Mouse (Mus musculus): Measurements from ENCODE around the gene Arhgap28.

Arhgap28 gene

DNA sequence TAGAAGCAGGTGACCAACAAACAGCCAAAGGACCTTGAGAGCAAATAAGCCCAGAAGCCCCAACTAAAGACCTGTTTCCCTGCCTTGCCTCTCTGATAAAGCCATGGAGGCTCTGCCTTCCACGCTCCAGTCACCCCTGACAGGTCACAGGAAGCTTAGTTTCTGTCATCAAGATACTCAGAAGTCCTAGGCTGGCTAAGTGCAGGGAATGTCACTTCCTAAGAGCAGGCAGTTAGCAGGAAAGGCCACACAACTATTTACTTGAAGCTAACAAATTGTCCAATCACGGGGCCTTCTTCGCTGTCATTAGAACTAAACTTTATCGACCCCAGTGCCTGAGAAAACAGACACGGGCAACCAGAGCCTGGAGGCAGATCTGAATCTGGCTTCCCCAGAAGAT is 14.2 kb downstream of the Arhgap28 start:
- no peak for DNase-seq (ENCODE audit: low spot score in 2 of 2)

DNA sequence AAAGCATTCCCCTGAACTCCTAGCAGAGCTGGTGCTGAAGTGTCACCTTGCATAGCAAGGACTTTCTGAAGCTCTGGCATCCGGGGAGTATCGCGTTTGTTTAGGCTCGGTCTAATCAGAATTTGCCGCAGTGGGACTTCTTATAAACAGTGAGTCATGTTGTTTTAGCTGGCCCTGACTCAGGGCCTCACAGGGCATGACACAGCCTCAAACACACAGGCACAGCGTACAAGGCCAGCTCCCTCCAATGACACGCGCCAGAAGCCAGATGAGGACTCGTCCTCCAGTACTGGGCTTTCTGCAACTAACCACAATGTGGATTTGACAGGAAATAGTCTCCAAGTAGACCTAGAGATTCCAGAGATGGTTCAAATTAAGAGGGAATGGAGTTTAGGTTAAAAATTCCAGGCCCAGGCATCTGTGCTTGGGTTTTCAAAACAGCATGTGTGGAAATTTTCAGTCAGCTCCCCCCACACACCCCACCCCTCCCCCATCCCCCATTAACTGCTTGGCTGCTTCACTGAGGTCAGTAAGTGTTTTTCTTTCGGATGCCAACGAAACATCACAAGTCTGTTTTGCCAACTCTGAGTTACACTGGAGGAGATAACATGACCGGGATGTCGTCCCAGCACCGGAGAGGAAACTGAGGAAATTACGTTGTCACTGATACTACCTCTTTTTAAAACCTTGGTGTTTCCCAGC is 14.8 kb downstream of the Arhgap28 start:
- no peak for DNase-seq (ENCODE audit: low spot score in 2 of 2)

DNA sequence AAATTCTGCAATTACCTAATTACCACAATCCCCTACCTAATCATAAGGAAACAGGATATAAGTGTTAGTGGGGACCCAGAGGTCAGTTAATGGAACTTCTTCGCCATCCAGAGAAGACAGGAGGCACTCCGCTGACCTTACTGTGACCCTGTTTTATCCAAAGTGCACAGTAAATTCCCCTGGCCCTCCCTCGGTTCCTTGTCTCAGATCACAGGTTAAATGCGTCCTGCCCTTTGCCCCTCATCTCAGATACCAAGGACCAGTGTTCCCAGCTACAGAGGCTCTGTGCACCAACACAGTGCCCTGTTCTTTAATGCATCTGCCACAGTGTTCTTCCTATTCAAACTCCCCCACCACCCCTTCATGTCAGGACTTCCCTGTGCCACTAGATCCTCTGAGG is 18.4 kb downstream of the Arhgap28 start:
- no peak for DNase-seq (ENCODE audit: low spot score in 2 of 2)

GRCm38 (mm10) chr17:67980573-67980972 is 23.3 kb downstream of the Arhgap28 start:
- DNase-seq (ENCODE audit: low spot score in 2 of 2): no peak

DNA sequence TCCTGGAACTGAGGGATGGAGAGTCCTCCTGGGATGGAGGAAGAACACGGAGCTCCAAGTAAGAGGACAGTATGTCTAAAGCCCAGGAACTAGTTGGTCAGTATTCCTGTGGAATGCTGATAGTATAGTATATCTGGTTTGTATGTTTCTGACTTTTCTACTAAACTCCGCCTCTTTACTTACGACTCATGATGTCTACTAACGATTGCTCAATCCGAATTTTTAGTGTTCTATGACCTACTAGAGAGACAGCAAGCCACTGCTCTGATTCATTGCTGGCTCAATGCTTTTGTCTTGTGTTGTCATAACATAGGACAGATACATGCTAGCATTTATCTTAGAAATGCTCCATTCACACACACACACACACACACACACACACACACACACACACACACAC is 24.7 kb downstream of the Arhgap28 start:
- no peak for DNase-seq (ENCODE audit: low spot score in 2 of 2)

DNA sequence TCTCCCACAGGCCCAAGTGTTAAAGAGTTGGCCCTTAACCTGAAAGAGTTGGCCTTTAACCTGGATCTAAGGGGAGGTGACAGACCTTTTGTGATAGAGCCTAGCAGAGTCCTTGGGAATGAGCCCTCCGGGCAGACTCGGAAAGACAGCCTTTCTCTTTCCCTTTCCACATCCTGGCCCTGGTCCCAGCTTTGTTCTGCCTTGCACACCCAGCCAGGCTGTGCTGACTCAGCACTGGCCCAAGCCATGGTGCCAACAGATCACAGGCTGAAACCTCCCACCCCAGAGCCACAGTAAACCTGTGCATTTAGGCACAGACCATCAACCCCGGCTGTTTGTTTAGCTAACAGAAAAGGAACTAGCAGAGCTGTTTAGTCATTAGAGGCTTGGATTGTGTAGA is 25.1 kb downstream of the Arhgap28 start:
- DNase-seq (ENCODE audit: low spot score in 2 of 2): no peak

- no peak for DNase-seq (ENCODE audit: low spot score in 2 of 2)
Measured at GRCm38 (mm10) chr17:67976465-67976864, 27.5 kb downstream of the Arhgap28 start.

DNA sequence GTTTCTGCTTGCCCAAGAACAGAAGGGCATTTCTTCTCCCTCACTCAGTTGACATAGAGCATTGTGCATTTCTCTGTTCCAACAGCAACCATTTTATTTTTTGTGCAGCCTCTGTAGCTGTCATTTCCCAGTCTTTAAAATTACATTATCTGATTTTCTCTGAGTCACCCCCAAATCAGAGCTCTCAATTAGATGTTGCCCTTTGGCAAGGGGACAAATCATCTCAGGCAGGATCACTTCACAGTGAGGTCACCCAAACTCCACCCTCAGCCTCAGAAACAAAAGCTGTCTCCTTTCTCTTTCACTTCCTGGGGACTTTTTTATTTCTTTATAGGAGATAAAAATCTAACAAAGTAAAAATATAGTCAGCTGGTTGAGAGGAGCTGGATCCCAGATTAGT is 27.9 kb downstream of the Arhgap28 start:
- DNase-seq (ENCODE audit: low spot score in 2 of 2): no peak

DNA sequence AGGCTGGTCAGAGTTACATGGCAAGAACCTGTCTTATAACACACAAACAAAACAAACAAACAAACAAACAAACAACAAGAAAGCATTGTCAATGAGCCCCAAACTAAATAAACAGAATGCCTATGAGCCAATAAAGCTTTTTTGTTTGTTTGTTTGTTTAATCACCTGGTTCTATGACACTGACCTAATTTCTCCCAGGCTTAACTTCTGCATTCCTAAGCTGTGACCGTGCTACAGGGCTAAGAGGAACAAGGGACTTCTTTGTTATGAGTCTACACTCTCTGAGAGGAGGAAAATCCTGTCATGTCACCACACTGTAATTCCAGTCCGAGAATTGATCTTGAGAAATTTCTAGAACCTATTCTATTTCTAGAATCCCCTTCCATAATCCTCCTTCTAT is 29.2 kb downstream of the Arhgap28 start:
- DNase-seq (ENCODE audit: low spot score in 2 of 2): no peak

DNA sequence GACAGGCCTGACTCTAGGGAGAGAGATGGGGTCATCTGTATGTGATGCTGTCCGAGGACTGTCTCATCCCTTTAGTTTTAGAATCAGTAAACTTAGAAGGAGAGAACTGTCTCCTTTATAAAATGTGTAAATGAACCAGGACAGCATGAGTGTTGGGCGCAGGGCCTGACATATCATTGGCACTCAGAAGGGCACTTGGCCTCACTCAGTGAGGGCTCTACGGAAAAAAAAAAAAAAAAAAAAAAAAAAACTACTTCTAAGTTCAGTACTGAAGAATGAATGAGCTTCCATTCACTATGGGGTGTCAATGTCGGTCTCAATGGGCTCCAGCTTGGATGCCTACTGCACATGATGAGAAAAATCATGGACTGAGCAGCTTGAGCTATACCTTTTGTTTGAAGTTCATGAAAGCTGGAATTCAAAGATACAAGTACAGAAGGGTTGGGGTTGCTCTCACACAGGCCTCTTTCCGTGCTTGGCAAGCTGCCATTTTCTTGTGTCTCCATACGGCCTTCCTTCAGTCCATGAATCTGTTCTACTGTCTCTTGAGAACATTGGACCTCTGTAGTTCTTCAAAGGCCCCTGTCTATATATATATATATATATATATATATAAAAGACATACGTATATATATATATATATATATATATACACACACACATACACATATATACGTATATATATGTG is 36.9 kb downstream of the Arhgap28 start:
- no peak for DNase-seq (ENCODE audit: low spot score in 2 of 2)

- no peak for DNase-seq (ENCODE audit: low spot score in 2 of 2)
Measured at GRCm38 (mm10) chr17:67962858-67963257, 41.1 kb downstream of the Arhgap28 start.

DNA sequence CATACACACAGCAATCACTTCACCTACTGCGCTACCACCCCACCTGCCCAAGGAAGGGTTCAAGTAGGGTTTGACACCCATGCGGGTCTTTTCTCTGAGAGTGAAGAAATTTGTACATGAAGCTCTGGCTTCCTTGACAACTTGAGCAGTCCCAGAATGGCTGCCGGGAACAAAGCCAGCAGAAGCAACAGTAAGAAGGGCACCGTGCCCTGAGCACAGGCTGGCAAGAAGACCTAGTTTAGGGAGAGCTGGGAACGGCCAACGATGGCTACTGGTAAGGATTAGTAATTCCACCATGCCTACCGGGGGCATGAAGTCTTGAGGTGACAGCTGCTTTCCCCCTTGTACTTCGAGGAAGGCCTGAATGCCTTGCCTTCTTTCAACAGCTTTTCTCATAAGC is 41.9 kb downstream of the Arhgap28 start:
- DNase-seq (ENCODE audit: low spot score in 2 of 2): peak in 1 of 2 experiments; percentile 23

- DNase-seq (ENCODE audit: low spot score in 2 of 2): no peak
Measured at GRCm38 (mm10) chr17:67958909-67959308, 45.0 kb downstream of the Arhgap28 start.

DNA sequence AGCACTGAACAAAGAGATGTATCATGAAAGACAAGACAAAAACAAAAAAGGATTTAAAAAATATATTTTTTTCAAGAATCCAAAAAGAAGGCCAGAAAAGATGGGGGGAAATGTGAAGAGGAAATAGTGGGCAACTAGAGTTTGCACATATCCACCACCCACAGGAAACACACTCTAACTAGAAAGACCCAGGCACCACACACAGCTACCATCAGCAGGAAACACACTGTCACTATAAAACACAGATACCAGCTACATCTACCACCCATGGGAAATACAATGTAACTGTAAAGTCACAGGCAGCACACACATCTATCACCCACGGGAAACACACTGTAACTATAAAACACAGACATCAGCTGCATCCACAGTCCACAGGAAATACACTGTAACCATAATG is 46.3 kb downstream of the Arhgap28 start:
- DNase-seq (ENCODE audit: low spot score in 2 of 2): no peak

GRCm38 (mm10) chr17:67955876-67956690 is 47.8 kb downstream of the Arhgap28 start:
- no peak for DNase-seq (ENCODE audit: low spot score in 2 of 2)

DNA sequence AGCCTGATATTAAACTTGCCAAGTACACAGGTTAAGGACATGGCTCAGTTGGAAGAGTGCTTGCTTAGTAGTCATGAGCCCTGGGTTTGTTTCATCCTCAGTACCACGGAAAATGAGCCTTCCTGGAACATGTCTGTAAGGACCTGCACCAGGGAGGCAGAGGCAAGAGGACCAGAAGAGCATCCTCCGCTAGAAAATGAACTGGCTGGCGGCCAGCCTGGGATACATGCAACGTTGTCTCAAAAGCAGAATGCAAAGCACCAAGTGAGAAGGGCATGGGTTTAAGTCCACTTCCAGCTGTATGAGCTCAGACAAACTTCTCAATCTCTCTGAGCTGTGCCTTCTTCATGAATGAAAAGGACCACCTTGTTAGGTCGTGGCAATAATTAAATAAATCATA is 49.0 kb downstream of the Arhgap28 start:
- DNase-seq (ENCODE audit: low spot score in 2 of 2): no peak

GRCm38 (mm10) chr17:67950523-67951213 is 53.3 kb downstream of the Arhgap28 start:
- no peak for DNase-seq (ENCODE audit: low spot score in 2 of 2)

DNA sequence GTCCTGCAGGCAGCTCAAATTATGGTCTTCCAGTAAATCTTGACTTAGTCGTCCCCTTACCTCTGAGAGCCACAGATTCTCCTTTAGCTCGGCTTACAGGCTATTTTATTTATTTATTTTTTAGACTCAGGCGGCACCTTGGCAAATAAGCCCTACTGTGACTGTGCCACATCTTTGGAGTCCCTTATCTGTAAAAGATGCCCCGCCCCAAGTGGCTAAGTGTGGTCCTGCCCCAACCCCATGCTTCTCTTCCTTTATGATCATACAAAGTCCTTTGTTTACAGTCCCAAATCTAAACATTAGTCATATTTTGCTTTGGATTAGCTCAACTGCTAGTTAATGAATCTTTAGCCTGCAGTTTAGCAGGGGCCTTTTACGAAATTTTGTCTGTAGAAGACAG is 55.3 kb downstream of the Arhgap28 start:
- no peak for DNase-seq (ENCODE audit: low spot score in 2 of 2)

DNA sequence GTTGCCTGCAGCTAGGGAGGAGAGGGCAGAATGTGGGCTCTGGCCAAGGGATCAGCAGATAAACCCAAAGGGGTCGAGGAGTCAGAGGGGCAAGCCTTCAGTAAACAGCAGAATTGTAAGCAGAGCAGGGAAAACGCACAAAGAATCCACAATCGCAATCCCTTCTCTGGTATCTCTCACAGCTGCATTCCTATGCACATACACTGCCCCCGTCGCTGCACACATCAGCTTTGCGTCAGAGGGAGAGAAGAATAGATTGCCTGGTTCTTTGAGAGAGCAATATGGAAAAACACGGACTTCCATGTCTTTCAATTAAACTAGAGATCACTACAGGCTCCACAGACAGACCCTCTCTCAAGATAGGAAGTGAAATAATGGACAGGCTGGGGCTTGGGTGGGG is 58.5 kb downstream of the Arhgap28 start:
- no peak for DNase-seq (ENCODE audit: low spot score in 2 of 2)

GRCm38 (mm10) chr17:67944256-67944655 is 59.7 kb downstream of the Arhgap28 start:
- no peak for DNase-seq (ENCODE audit: low spot score in 2 of 2)

DNA sequence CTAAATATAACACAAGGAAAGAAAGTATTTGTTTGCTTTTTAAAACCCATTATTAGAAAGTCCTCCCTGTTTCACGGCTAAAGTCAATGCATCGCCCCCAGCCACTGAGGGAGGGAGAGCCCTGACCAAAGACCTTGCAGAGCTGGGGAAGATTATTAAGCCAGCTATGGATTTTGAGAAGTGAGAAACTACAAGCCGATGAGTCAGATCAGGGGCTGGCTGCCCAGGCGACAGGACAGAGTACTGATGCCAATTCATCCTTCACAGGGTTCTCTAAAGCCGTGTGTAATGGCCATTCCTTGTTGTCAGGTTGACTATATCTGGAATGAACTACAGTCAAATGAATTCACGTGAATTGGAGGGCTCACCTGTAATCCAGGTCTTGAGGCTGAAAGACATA is 62.9 kb downstream of the Arhgap28 start:
- no peak for DNase-seq (ENCODE audit: low spot score in 2 of 2)

- no peak for DNase-seq (ENCODE audit: low spot score in 2 of 2)
Measured at GRCm38 (mm10) chr17:67937050-67937449, 66.9 kb downstream of the Arhgap28 start.
